Mouse (Mus musculus) erythroblast, embryonic 14.5 days (primary cell): ENCODE measurements around the gene Scn10a. TPM values are rescaled to one million over a fixed set of nuclear protein-coding genes. Genes with fewer than 3 reads are reported as not detected.

Source experiments
- H3K27me3 ChIP-seq: 2 replicates; pipeline ENCODE4 v1.6.1; 2012; ENCODE audit warnings: inconsistent platforms; ENCODE audit not compliant: control insufficient read depth
- H3K36me3 ChIP-seq: 2 replicates; pipeline ENCODE4 v1.6.1; 2012; ENCODE audit warnings: mild to moderate bottlenecking, inconsistent platforms; ENCODE audit not compliant: control insufficient read depth
- H3K4me1 ChIP-seq: 2 replicates; pipeline ENCODE4 v1.6.1; 2012; ENCODE audit warnings: inconsistent platforms; ENCODE audit not compliant: control insufficient read depth
- H3K4me3 ChIP-seq: replicated peaks from 2 replicates; pipeline ENCODE3; 2012; ENCODE audit warnings: moderate library complexity, mild to moderate bottlenecking, inconsistent platforms
- H3K9me3 ChIP-seq: 2 replicates; pipeline ENCODE4 v1.6.1; 2012; ENCODE audit warnings: low read length, inconsistent platforms, mixed read lengths; ENCODE audit not compliant: control insufficient read depth
- GATA1 ChIP-seq: IDR thresholded peaks from 2 replicates; pipeline ENCODE4 v1.6.1; 2012; ENCODE audit warnings: low read length, inconsistent platforms, mixed read lengths
- TAL1 ChIP-seq: IDR thresholded peaks from 3 replicates; pipeline ENCODE4 v1.6.1; 2012; ENCODE audit warnings: low read length, inconsistent platforms, mixed read lengths
- polyA plus RNA-seq: library from polyadenylated mRNA; stranded (reverse); fragments of >175 nt; gene quantifications from 2 replicates; pipeline ENCODE4 v1.2.3, GENCODE M21; 2012

Scn10a gene
- polyA plus RNA-seq, 1 experiment, result not detected

- Histone ChIP-seq H3K36me3 (no peaks in the 10 kb centered on the region), H3K9me3 (no peaks in the 10 kb centered on the region), H3K4me3 (no peak overlapping the region), H3K4me1 (no peaks in the 10 kb centered on the region), H3K27me3 (no peaks in the 10 kb centered on the region)
- TF ChIP-seq TAL1, result no peak
- TF ChIP-seq GATA1, result no peak
Observed at GRCm38 (mm10) chr9:119656111-119656510, 63.0 kb downstream of the Scn10a start.

- Histone ChIP-seq H3K27me3 (no peaks in the 10 kb centered on the region), H3K9me3 (no peaks in the 10 kb centered on the region), H3K36me3 (no peaks in the 10 kb centered on the region), H3K4me3 (no peak overlapping the region), H3K4me1 (no peaks in the 10 kb centered on the region)
- TF ChIP-seq TAL1 (no peak), GATA1 (no peak)
Observed at GRCm38 (mm10) chr9:119653758-119654157, 65.4 kb downstream of the Scn10a start.

DNA sequence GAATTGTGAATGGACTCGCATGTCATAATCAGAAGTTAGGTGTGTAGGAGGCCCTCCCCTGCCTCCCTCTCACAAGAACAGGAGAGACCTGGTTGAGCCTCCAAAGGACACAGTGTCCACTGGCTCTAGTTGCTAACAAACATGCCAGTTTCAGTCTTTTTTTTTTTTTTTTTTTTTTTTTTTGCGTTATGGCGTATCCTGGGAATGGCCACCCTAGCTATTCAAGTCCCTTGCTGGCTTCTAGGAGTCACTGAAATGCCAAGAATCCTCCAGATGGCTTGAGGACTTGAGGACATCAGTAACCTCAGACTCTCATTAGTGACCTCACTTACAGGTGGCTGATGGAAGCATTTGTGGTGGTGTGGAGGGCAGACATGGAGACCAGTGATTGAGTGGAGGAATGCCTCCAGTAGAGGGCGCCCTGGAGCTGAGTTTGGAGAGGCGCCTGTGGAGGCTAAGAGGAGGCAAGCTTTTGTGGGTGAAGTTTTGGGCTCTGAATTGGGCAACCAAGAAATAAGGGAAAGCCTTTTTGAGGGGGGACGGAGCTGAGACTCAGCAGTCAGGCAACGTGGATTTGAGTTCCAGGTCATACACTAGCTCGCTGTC is 72.1 kb downstream of the Scn10a start:
- Histone ChIP-seq H3K36me3 (no peaks in the 10 kb centered on the region), H3K4me3 (no peak overlapping the region), H3K9me3 (no peaks in the 10 kb centered on the region; the same call in 1 of the 2 replicates), H3K4me1 (peaks cover 2% of the 10 kb centered on the region), H3K27me3 (no peaks in the 10 kb centered on the region)
- TF ChIP-seq TAL1 (no peak), GATA1 (no peak)

- H3K4me3 ChIP-seq, result no peak overlapping the region
Observed at GRCm38 (mm10) chr9:119641985-119642384, 77.1 kb downstream of the Scn10a start.

GRCm38 (mm10) chr9:119634216-119634843 is 84.8 kb downstream of the Scn10a start:
- Histone ChIP-seq H3K9me3 (peaks cover 2% of the 10 kb centered on the region; the same call in 1 of the 2 replicates), H3K4me3 (no peak overlapping the region), H3K27me3 (no peaks in the 10 kb centered on the region; the same call in 1 of the 2 replicates), H3K4me1 (no peaks in the 10 kb centered on the region), H3K36me3 (no peaks in the 10 kb centered on the region)
- no peak for TF ChIP-seq TAL1
- no peak for TF ChIP-seq GATA1

More at GRCm38 (mm10) chr9:119641985-119642384, 77.1 kb downstream of the Scn10a start:
- peaks cover 2% of the 10 kb centered on the region; the same call in 1 of the 2 replicates for H3K9me3 ChIP-seq
- no peak for TF ChIP-seq TAL1
- no peak for TF ChIP-seq GATA1
- no peaks in the 10 kb centered on the region for H3K27me3 ChIP-seq
- H3K36me3 ChIP-seq, result no peaks in the 10 kb centered on the region
- H3K4me1 ChIP-seq, result peaks cover 3% of the 10 kb centered on the region

GRCm38 (mm10) chr9:119633475-119633874 is 85.6 kb downstream of the Scn10a start:
- no peaks in the 10 kb centered on the region for H3K4me1 ChIP-seq
- no peaks in the 10 kb centered on the region for H3K36me3 ChIP-seq
- peaks cover 2% of the 10 kb centered on the region; the same call in 1 of the 2 replicates for H3K9me3 ChIP-seq
- TF ChIP-seq TAL1 (no peak), GATA1 (no peak)
- H3K27me3 ChIP-seq, result no peaks in the 10 kb centered on the region; the same call in 1 of the 2 replicates
- H3K4me3 ChIP-seq, result no peak overlapping the region

- Histone ChIP-seq H3K36me3 (no peaks in the 10 kb centered on the region), H3K4me1 (no peaks in the 10 kb centered on the region), H3K4me3 (no peak overlapping the region), H3K9me3 (peaks cover 2% of the 10 kb centered on the region; the same call in 1 of the 2 replicates), H3K27me3 (no peaks in the 10 kb centered on the region; the same call in 1 of the 2 replicates)
- no peak for TF ChIP-seq TAL1
- TF ChIP-seq GATA1, result no peak
Observed at GRCm38 (mm10) chr9:119632801-119633200, 86.3 kb downstream of the Scn10a start.

- Histone ChIP-seq H3K9me3 (no peaks in the 10 kb centered on the region), H3K27me3 (no peaks in the 10 kb centered on the region; the same call in 1 of the 2 replicates), H3K4me1 (no peaks in the 10 kb centered on the region), H3K36me3 (no peaks in the 10 kb centered on the region), H3K4me3 (no peak overlapping the region)
- TF ChIP-seq TAL1, result no peak
Observed at GRCm38 (mm10) chr9:119631899-119632533, 87.1 kb downstream of the Scn10a start.

DNA sequence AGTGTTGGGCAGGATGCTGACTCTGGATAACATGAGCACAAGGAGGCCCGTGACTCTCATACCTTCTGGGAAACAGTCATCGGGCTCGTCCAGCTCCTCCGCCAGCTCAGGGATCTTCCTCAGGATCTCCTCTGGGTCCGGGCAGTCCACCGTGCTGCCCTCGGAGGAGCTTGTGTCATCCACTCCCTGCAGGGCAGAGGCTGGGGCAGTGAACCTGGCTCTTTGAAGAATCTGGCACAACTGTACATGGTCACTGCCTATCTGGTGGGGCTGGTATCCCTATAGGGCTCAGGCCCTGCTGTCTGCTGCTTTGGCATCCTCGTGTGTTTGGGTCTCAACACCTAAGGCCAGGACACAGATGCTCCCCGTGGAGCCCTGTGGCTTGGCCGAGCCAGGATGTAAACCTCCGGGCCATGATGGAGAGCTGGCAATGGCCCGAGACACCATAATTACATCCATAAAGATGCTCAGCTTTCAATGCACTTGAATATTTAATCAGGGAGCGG is 87.7 kb downstream of the Scn10a start:
- Histone ChIP-seq H3K9me3 (no peaks in the 10 kb centered on the region), H3K4me1 (no peaks in the 10 kb centered on the region), H3K27me3 (no peaks in the 10 kb centered on the region; the same call in 1 of the 2 replicates), H3K4me3 (no peak overlapping the region), H3K36me3 (no peaks in the 10 kb centered on the region)
- no peak for TF ChIP-seq TAL1
- TF ChIP-seq GATA1, result no peak
